Mouse (Mus musculus): Measurements from ENCODE around the gene Meox1.

Meox1 gene

DNA sequence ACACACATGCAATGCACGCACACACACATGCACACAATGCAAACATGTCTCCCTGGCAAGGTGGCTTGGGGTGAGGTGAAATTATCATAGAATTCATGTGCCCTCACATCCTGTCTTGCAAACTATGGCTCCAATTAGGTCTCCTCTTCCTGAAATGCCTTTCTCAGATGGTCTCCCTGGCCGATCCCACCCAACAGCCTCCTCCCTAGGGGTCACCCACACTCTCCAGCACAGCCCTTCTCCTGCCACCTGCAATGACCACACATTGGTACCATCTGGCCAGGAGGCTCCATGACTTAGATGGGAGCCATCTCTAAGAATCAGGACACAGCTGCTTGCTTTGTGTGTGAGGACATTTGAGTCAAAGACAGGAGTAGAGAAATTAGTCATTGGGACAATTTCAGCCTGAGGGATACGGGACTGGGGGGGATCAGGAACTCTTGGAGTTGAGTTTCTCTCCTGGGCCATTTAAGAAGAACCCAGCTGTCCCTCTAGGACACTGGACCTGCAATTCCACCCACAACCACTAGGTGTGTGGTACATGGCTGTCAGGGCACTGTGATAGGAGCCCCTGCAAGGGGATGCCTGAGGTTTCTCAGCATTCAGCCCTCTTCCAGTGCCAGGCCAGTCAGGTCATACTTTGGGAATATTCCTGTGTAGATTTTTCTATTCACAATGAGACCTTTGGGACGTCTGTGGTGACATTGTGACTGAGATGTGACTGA is 17.8 kb upstream of the Meox1 start:
- TF ChIP-seq GATA4 (IDR thresholded peaks at IDR 0.05; ENCODE audit: insufficient replicate concordance, low read length) = no peak

DNA sequence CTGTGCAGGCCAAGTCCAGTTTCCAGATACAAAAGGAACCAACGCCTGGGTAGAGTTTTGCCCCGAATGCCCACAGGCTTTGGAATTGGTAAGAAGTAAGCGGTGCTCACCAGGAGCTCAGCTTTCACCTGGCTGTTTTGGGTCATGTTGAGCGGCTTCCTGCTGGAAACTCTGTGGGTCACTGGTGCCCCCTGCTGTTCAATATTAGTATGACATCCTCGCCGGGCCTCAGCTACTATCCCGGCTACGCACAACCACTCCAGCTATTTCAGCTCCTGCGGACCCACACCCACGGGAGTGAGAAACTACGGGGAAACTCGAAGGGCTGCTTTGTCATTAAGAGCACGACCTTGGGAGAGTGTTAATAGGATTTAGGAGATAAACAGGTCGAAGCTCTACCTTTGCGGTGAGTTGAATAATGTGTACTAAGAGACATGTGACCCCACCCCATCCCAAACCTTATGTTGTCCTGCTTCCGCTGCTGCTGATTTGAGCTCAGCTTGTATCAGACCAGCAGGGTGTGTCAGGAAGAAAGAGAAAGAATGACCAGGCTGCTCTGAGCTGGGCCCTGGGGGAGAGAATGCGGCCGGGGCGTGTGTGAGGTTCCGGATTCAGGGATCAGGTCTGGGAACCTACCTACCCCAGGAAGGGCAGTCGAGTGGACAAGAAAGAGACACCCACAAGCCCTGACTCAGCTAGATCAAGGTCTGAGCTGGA is 16.2 kb upstream of the Meox1 start:
- TF ChIP-seq GATA4 (IDR thresholded peaks at IDR 0.05; ENCODE audit: insufficient replicate concordance, low read length) = no peak

DNA sequence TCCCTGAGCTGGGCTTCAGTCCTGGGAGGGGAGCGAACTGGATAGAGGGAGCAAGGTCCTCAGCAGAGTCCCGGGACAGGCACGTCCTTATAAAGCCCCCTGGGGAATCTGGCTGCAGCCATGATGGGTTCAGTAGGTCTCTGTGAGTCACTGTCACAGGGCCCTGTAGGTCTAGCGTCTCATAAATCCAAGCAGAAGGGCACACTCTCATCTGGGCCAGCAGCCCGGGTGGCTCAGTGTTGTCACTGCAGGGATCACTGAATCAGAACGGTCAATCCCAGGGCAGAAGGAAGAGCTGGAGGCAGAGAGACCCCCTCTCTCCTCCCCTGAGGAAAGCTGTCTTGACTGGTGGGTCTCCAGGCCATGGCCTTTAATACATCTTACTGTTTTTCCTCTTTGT is 14.6 kb upstream of the Meox1 start:
- no peak for TF ChIP-seq GATA4 (IDR thresholded peaks at IDR 0.05; ENCODE audit: insufficient replicate concordance, low read length)

DNA sequence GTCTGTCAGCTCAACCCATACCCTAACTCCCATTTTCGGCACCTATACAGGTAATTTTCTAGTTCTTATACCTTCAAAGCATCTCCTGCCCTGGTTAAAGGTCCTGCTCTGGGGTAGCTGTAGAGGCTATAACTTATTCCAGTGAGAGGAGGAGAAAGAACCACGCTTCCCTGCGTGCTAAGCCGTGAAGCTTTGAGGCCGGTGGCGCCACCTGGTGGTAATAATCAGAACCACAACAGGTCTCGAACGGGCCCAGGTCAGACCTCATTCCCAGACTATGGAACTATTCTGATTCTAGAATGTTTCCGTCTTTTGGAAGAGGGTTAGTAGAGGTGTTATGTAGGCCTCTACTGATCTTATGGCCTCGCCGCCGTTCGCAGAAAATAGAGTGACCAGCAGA is 10.9 kb upstream of the Meox1 start:
- TF ChIP-seq GATA4 (IDR thresholded peaks at IDR 0.05; ENCODE audit: insufficient replicate concordance, low read length) = no peak

DNA sequence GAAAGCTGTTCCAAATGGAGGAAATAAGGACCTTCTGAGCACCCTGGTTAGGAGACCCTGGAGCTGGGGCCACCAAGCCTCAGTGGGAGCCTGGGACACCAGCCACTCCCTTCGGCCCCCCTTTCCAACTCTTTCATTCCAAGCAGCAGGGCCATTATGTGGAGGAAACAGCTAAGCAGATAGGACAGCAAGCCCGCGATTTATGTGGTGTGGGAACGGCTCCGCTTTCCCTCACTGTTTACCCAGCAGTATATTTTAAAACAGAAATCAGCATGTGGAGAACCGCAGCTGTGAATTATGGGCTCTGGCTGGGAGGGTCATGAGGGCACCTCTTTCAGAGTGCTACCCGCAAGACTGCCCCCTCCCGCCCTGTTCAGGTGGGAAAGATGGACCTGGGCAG is 7.1 kb upstream of the Meox1 start:
- TF ChIP-seq GATA4 (IDR thresholded peaks at IDR 0.05; ENCODE audit: insufficient replicate concordance, low read length) = no peak

DNA sequence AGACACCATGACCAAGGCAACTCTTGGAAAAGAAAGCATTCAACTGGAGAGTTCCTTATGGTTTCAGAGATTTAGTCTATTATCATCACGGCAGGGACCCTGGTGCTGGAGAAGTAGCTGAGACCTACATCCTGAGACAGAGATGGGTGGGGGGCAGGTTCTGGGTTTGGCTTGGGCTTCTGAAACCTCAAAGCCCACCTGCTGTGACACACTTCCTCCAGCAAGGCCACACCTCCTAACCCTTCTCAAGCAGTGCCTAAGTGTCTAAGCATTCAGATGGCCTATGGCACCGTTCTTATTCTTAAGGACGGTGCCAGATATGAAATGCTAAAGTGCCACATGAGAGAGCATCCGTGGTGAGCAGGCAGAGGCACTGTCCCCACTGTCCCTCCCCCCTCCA is 4.2 kb upstream of the Meox1 start:
- TF ChIP-seq GATA4 (IDR thresholded peaks at IDR 0.05; ENCODE audit: insufficient replicate concordance, low read length) = no peak

DNA sequence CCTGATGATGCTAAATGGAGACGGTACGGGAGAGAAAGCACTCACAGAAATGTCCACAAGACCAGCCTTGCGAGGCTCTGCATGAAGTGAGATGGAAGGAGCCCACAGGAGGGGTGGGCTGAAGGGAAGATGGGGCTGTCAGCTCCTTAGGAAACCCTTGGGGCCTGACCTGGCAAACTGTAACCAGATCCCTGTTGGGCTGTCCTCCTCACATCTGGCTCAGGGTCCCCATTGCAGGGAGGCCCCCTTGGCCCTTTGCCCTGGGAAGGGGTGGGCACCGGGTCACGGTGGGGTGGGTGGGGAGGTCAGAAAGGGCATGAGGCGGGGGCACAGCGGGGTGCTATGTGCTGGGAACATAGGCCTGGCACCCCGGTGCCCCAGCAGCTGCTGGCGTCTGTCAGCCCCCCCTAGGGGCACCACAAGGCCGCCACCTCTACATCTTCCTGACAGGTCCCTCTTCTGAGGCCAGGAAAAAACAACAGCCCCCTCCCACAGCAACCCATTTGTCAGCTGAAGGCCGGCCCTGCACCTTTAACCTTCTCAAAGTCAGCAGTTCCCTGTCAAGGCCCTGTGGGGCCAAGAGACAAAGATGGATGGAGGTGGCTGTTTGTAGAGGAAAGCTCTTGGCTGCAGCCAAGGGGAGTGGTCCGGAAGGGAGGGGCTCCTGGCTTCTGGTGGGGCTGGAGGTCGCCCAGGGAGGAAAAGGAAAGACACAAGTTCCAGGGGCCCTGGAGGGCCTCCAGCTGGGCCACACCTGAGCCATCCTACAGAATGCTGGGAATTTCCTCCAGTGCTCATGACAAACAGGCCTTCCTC is 2.6 kb upstream of the Meox1 start:
- TF ChIP-seq GATA4 (IDR thresholded peaks at IDR 0.05; ENCODE audit: insufficient replicate concordance, low read length) = no peak

DNA sequence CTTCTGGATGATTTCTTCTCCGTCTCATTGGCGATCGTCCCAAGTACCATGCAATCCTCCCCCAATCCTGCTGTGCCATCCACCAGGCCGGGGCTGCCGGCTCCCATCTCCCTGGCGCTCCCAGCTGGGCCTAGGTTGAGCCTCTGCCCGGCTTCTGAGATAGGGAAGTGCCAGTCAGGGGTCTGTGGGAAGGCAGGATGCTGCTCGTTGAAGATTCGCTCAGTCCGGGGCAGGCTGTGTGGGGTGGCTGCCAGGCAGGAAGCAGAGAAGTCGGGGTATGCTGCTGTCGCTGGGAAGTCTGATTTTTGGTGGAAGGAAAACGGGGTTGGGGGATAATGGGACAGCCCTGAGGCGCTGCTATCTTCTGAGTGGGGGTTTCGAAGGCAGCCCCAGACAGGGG is 614 bp downstream of the Meox1 start:
- TF ChIP-seq GATA4 (IDR thresholded peaks at IDR 0.05; ENCODE audit: insufficient replicate concordance, low read length) = no peak

DNA sequence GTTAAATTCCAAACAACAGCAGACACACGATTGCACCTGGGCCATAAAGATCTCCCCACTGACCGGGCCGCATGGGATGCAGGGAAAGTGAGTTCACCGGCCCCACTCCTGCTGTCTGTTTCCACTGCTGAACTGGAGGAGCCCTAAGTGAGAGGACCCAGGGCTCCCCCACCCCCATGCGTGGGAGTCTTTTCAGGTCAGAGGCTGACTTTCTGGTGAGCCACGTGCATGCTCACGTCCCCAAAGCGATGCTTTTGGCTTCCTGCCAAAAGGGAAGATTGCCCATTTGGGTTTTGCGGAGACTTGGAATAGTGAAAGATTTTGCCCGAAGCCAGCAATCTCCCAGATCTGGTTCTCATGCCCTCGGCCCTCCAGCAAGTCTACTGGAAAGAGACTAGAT is 2.7 kb downstream of the Meox1 start:
- TF ChIP-seq GATA4 (IDR thresholded peaks at IDR 0.05; ENCODE audit: insufficient replicate concordance, low read length) = no peak

DNA sequence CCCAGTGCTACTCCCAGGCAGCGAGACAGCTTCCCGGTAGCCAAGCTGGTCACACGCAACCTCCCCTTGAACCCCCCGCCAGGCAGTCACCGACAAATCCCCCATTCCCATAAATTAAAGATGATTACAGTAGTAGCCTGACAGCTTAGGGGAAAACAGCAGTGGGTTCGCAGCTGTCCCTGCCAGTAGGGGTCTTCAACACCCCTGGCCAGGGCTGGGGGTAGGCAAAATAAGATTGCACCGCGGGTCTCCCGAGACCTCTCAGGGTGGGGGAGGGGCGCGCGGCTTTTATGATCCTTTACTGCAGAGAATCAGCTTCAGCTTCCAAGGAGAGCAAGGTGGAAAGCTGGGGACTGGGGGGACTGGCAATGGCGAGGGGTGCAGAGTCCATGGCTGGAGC is 4.4 kb downstream of the Meox1 start:
- TF ChIP-seq GATA4 (IDR thresholded peaks at IDR 0.05; ENCODE audit: insufficient replicate concordance, low read length) = no peak

DNA sequence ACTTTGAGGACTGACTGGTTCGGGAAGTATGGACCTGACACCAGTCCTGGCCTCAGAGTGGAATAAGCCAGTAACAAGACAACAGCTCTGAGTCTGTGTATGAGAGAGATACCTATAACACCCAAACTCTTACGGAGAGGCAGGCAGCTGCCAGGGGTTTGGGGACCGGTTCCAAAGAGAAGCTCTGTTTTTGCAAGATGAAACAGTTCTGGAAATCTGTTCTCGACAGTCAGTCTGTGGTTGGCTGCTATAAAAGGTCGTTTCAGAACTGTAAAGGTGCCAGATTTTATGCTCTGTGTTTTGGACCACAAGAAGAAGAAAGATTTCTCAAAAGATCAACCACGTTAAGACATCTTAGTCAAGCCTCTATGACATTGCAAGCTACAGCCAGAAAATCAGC is 5.4 kb downstream of the Meox1 start:
- TF ChIP-seq GATA4 (IDR thresholded peaks at IDR 0.05; ENCODE audit: insufficient replicate concordance, low read length) = no peak

DNA sequence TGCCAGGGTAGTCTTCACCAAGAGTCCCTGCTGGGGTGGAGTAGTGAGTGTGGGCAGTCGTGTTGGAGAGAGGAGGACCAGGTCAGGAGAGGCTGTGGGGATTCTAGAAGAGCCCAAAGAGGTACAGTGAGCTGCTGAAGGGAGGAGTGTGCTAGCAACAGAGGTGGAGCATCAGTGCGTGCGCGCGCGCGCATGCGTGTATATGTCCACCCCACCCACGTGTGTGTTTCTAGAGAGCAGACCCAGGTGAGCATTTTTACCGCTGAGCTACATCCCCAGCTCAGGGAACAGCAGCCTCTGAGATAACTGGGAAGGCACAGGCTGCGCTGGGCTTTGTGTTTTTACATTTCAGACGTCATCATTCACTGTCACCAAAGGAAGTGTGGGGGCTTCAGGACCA is 7.7 kb downstream of the Meox1 start:
- TF ChIP-seq GATA4 (IDR thresholded peaks at IDR 0.05; ENCODE audit: insufficient replicate concordance, low read length) = no peak

DNA sequence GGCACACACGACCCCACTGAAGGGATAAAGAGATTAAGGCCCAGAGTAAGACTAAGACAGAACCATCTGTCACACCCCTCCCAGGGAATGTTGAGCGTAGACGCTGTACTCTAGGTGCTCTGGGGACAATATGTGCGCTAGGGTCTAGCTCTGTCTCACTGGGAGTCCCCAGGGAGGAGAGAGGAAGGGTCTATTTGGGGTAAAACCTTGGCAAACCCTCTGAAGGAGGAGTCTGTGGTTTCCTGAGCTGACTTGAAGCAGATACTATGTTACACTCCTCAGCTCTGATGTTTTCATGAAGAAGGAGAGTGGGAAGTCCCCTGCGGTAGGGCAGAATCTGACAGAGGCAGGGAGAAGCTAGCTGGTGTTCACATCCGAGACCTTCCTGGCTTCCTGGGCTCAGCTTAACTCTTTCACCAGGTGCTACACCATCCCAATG is 8.3 kb downstream of the Meox1 start:
- no peak for TF ChIP-seq GATA4 (IDR thresholded peaks at IDR 0.05; ENCODE audit: insufficient replicate concordance, low read length)

DNA sequence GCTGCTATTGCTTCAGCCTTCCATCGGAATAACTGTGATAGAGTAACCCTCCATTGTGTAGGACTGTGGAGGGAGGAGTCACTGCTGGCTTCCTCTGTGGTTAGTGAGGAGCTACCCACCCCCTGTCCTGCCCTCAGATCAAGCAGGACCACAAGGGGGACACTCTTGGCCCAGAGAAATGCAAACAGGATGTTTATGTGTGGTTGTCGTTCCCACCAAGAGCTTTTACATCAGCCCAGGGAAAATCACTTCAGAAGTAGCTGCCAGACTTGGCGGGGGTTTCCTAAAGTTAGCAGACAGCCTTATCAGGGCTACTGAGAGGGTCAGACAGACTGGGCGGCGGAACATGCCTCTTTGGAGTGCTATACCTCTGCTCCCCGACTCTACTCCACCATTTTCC is 8.9 kb downstream of the Meox1 start:
- TF ChIP-seq GATA4 (IDR thresholded peaks at IDR 0.05; ENCODE audit: insufficient replicate concordance, low read length) = peak; percentile 7; the same call in 1 of the 2 replicates

DNA sequence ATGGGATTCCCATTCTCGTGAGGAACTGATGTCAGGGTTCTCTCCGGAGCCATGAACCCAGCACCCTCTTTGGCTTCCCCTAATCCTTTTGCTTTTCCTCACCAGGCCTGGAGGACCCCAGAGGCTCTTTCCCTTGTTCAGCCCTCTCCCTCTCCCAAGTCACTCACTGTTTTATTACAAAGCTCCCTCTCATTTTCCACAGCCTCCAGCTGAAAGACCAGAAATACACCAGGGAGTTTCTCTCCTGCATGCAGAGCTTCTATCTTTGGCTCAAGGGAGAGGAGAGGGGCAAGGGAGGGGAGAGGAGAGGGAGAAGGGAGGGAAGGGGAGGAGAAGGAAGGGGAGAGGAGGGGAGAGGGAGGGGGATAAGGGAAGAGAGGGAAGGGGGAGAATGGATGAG is 10.3 kb downstream of the Meox1 start:
- no peak for TF ChIP-seq GATA4 (IDR thresholded peaks at IDR 0.05; ENCODE audit: insufficient replicate concordance, low read length)
